Mouse (Mus musculus) cerebellum, adult 18-20 months (tissue): Measurements from ENCODE around the gene Mcrs1.

Source experiments
- DNase-seq, 2 experiments: peaks; one replicate each; pipeline ENCODE4 v3.0.0; 2021

Gene Mcrs1

DNA sequence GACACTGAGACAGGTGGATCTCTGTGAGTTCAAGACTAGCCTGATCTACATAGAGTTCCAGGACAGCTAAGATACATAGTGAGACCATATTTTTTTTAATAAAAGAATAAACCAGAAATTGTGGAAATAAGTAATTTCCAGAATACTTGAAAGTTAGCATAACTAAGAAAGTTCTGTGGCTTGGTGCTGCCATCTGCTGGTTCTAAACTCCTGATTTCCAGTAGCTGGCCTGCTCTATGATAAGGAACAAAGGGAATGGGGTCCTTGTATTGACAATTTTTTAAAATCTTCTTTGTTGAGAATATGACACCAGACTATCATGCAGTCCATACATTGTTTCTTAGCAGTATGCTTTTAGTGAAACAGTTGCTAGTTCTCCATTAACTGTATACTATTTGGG lies 53.0 kb downstream of the Mcrs1 start:
- DNase-seq = peak in 1 of 2 experiments; percentile 11

DNA sequence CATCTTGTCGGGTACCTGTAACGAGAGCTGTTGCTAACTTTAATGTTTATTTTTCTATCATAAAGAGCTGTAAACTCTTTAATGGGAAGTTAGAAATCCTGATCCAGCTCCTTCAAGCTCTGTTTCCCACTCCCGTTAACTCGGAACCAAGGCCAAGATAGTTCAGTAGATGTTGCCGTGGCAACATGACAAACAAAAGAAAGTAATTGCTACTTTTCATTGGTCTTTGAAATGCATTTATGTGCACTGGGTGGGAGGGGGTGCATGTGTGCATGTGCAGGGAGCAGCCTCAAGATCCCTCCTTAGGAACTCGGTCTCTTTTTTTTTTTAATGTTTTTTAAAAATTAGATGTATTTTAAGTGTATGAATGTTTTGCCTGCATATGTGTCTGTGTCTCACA lies 56.7 kb downstream of the Mcrs1 start:
- no peak for DNase-seq

GRCm38 (mm10) chr15:99194358-99194757 lies 57.4 kb downstream of the Mcrs1 start:
- DNase-seq = no peak
